Mouse (Mus musculus): Measurements from ENCODE around the gene Arid5b.

The Arid5b gene

GRCm38 (mm10) chr10:68089435-68090196 is 188.9 kb downstream of the Arid5b start:
- no peak for DNase-seq (ENCODE audit: low spot score in 2 of 2)

GRCm38 (mm10) chr10:68087722-68088121 is 190.8 kb downstream of the Arid5b start:
- no peak for DNase-seq (ENCODE audit: low spot score in 2 of 2)

- no peak for DNase-seq (ENCODE audit: low spot score in 2 of 2)
Measured at GRCm38 (mm10) chr10:68086973-68087372, 191.6 kb downstream of the Arid5b start.

- no peak for DNase-seq (ENCODE audit: low spot score in 2 of 2)
Measured at GRCm38 (mm10) chr10:68085574-68085973, 193.0 kb downstream of the Arid5b start.

GRCm38 (mm10) chr10:68081712-68082111 is 196.8 kb downstream of the Arid5b start:
- no peak for DNase-seq (ENCODE audit: low spot score in 2 of 2)

GRCm38 (mm10) chr10:68079910-68080670 is 198.4 kb downstream of the Arid5b start:
- no peak for DNase-seq (ENCODE audit: low spot score in 2 of 2)

GRCm38 (mm10) chr10:68078708-68079107 is 199.8 kb downstream of the Arid5b start:
- DNase-seq (ENCODE audit: low spot score in 2 of 2), result no peak

GRCm38 (mm10) chr10:68075181-68075580 is 203.4 kb downstream of the Arid5b start:
- DNase-seq (ENCODE audit: low spot score in 2 of 2), result no peak

- DNase-seq (ENCODE audit: low spot score in 2 of 2), result no peak
Measured at GRCm38 (mm10) chr10:68074291-68074690, 204.2 kb downstream of the Arid5b start.

GRCm38 (mm10) chr10:68072626-68073025 is 205.9 kb downstream of the Arid5b start:
- no peak for DNase-seq (ENCODE audit: low spot score in 2 of 2)

GRCm38 (mm10) chr10:68071041-68071440 is 207.5 kb downstream of the Arid5b start:
- no peak for DNase-seq (ENCODE audit: low spot score in 2 of 2)

- DNase-seq (ENCODE audit: low spot score in 2 of 2), result no peak
Measured at GRCm38 (mm10) chr10:68068426-68068825, 210.1 kb downstream of the Arid5b start.

- no peak for DNase-seq (ENCODE audit: low spot score in 2 of 2)
Measured at GRCm38 (mm10) chr10:68067961-68068360, 210.6 kb downstream of the Arid5b start.

GRCm38 (mm10) chr10:68066173-68066572 is 212.4 kb downstream of the Arid5b start:
- DNase-seq (ENCODE audit: low spot score in 2 of 2), result no peak

GRCm38 (mm10) chr10:68064571-68064970 is 214.0 kb downstream of the Arid5b start:
- no peak for DNase-seq (ENCODE audit: low spot score in 2 of 2)

- DNase-seq (ENCODE audit: low spot score in 2 of 2), result no peak
Measured at GRCm38 (mm10) chr10:68063806-68064545, 214.6 kb downstream of the Arid5b start.

- DNase-seq (ENCODE audit: low spot score in 2 of 2), result no peak
Measured at GRCm38 (mm10) chr10:68061249-68061615, 217.3 kb downstream of the Arid5b start.

- no peak for DNase-seq (ENCODE audit: low spot score in 2 of 2)
Measured at GRCm38 (mm10) chr10:68060590-68061248, 217.8 kb downstream of the Arid5b start.

- DNase-seq (ENCODE audit: low spot score in 2 of 2), result no peak
Measured at GRCm38 (mm10) chr10:68058378-68058777, 220.2 kb downstream of the Arid5b start.

GRCm38 (mm10) chr10:68057841-68058240 is 220.7 kb downstream of the Arid5b start:
- DNase-seq (ENCODE audit: low spot score in 2 of 2), result no peak

GRCm38 (mm10) chr10:68054706-68055105 is 223.8 kb downstream of the Arid5b start:
- no peak for DNase-seq (ENCODE audit: low spot score in 2 of 2)

GRCm38 (mm10) chr10:68054131-68054530 is 224.4 kb downstream of the Arid5b start:
- no peak for DNase-seq (ENCODE audit: low spot score in 2 of 2)

Measured in right cerebral cortex, postnatal 36 days (tissue).